Mouse (Mus musculus) forebrain, embryonic 12.5 days (tissue): ENCODE data around the gene Parvb. TPM values are rescaled to one million over a fixed set of nuclear protein-coding genes. Genes with fewer than 3 reads are reported as not detected.

ENCODE experiments used
- ATAC-seq: fragments of 200-750 bp; cut with Nextera tagmentation; 2 replicates; pipeline ENCODE4 v1.8.0; 2017; ENCODE audit warnings: moderate TSS enrichment; ENCODE audit not compliant: low FRiP score
- H3K27ac ChIP-seq: fragments of 300-500 bp; sonication (generic); 2 replicates; pipeline ENCODE4 v1.5.1; 2016; ENCODE audit warnings: mild to moderate bottlenecking
- H3K27me3 ChIP-seq: fragments of 300-500 bp; sonication (generic); 2 replicates; pipeline ENCODE4 v1.6.1; 2016; ENCODE audit warnings: mild to moderate bottlenecking
- H3K36me3 ChIP-seq: fragments of 300-500 bp; sonication (generic); replicated peaks from 2 replicates; pipeline ENCODE4 v1.6.1; 2016; ENCODE audit warnings: mild to moderate bottlenecking
- H3K4me1 ChIP-seq: fragments of 300-500 bp; sonication (generic); 2 replicates; pipeline ENCODE4 v1.6.1; 2016
- H3K4me2 ChIP-seq: fragments of 300-500 bp; sonication (generic); 2 replicates; pipeline ENCODE4 v1.6.1; 2016; ENCODE audit warnings: mild to moderate bottlenecking, moderate library complexity
- H3K4me3 ChIP-seq: fragments of 300-500 bp; sonication (generic); replicated peaks from 2 replicates; pipeline ENCODE4 v1.5.1; 2016; ENCODE audit warnings: mild to moderate bottlenecking
- H3K9ac ChIP-seq: fragments of 300-500 bp; sonication (generic); 2 replicates; pipeline ENCODE4 v1.6.1; 2016; ENCODE audit warnings: mild to moderate bottlenecking
- H3K9me3 ChIP-seq: fragments of 300-500 bp; sonication (generic); 2 replicates; pipeline ENCODE4 v1.6.1; 2016
- WGBS: fragments of 180-500 bp; shearing (Covaris S2); methylation state at CpG from one replicate; pipeline ENCODE4 v1.1.7; 2016; 5-methylcytosine and 5-hydroxymethylcytosine counted together
- polyA plus RNA-seq: library from polyadenylated mRNA; unstranded; fragments of >200 nt; fragmentation: Nextera tagmentation; extraction: Ambion mirVana; gene quantifications from 2 replicates; pipeline ENCODE4 v1.2.1, GENCODE M21; 2016

Gene Parvb
- polyA plus RNA-seq, 1 experiment from 2014 or later = 2.4 TPM

- no peak for ATAC-seq
- Histone ChIP-seq H3K27me3 (no peaks in the 10 kb centered on the region), H3K4me2 (no peak overlapping the region), H3K4me1 (peaks cover 9% of the 10 kb centered on the region; the same call in 1 of the 2 replicates), H3K27ac (no peak overlapping the region), H3K9me3 (no peaks in the 10 kb centered on the region), H3K36me3 (peaks cover 67% of the 10 kb centered on the region), H3K4me3 (no peak overlapping the region), H3K9ac (no peak overlapping the region)
- 91% methylated on average over 13 of the region's 13 CpGs for WGBS
These were observed 20.9 kb upstream of the Parvb start for GRCm38 (mm10) chr15:84210941-84211340.

- no peak overlapping the region for H3K4me2 ChIP-seq
- no peaks in the 10 kb centered on the region for H3K27me3 ChIP-seq
- no peak overlapping the region for H3K27ac ChIP-seq
- H3K36me3 ChIP-seq = peaks cover 60% of the 10 kb centered on the region
- H3K4me1 ChIP-seq = peaks cover 16% of the 10 kb centered on the region
- H3K9me3 ChIP-seq = no peaks in the 10 kb centered on the region
- no peak overlapping the region for H3K4me3 ChIP-seq
- no peak for ATAC-seq
- 76% methylated on average over 4 of the region's 4 CpGs for WGBS
- H3K9ac ChIP-seq = no peak overlapping the region
These were observed 20.3 kb upstream of the Parvb start for GRCm38 (mm10) chr15:84211564-84211963.

GRCm38 (mm10) chr15:84212031-84212755 lies 19.6 kb upstream of the Parvb start:
- H3K4me3 ChIP-seq = no peak overlapping the region
- H3K9me3 ChIP-seq = no peaks in the 10 kb centered on the region
- no peak overlapping the region for H3K4me2 ChIP-seq
- ATAC-seq = peak; percentile 71
- 39% methylated on average over 6 of the region's 6 CpGs for WGBS
- no peak overlapping the region for H3K9ac ChIP-seq
- peaks cover 54% of the 10 kb centered on the region for H3K36me3 ChIP-seq
- H3K4me1 ChIP-seq = peaks cover 20% of the 10 kb centered on the region
- no peaks in the 10 kb centered on the region for H3K27me3 ChIP-seq
- H3K27ac ChIP-seq = no peak overlapping the region

- no peak overlapping the region for H3K4me2 ChIP-seq
- no peak for ATAC-seq
- no peak overlapping the region for H3K27ac ChIP-seq
- WGBS = 90% methylated on average over 2 of the region's 2 CpGs
- H3K36me3 ChIP-seq = peaks cover 49% of the 10 kb centered on the region
- H3K27me3 ChIP-seq = no peaks in the 10 kb centered on the region
- peaks cover 21% of the 10 kb centered on the region for H3K4me1 ChIP-seq
- no peak overlapping the region for H3K9ac ChIP-seq
- no peak overlapping the region for H3K4me3 ChIP-seq
- no peaks in the 10 kb centered on the region for H3K9me3 ChIP-seq
These were observed 19.1 kb upstream of the Parvb start for GRCm38 (mm10) chr15:84212756-84213105.

GRCm38 (mm10) chr15:84213162-84213739 lies 18.6 kb upstream of the Parvb start:
- no peak for ATAC-seq
- Histone ChIP-seq H3K4me2 (no peak overlapping the region), H3K27me3 (no peaks in the 10 kb centered on the region), H3K4me1 (peaks cover 26% of the 10 kb centered on the region), H3K27ac (no peak overlapping the region), H3K9ac (no peak overlapping the region), H3K36me3 (peaks cover 46% of the 10 kb centered on the region), H3K9me3 (no peaks in the 10 kb centered on the region), H3K4me3 (no peak overlapping the region)
- 91% methylated on average over 6 of the region's 6 CpGs for WGBS

GRCm38 (mm10) chr15:84214476-84214875 lies 17.4 kb upstream of the Parvb start:
- H3K27me3 ChIP-seq = no peaks in the 10 kb centered on the region

GRCm38 (mm10) chr15:84215273-84215672 lies 16.6 kb upstream of the Parvb start:
- H3K36me3 ChIP-seq = peaks cover 29% of the 10 kb centered on the region
- no peak overlapping the region for H3K4me2 ChIP-seq
- no peak for ATAC-seq
- no peak overlapping the region for H3K4me3 ChIP-seq
- H3K27me3 ChIP-seq = no peaks in the 10 kb centered on the region
- peaks cover 35% of the 10 kb centered on the region for H3K4me1 ChIP-seq
- H3K9me3 ChIP-seq = no peaks in the 10 kb centered on the region
- WGBS = 92% methylated on average over 2 of the region's 2 CpGs
- no peak overlapping the region for H3K9ac ChIP-seq
- H3K27ac ChIP-seq = no peak overlapping the region

More at GRCm38 (mm10) chr15:84214476-84214875, 17.4 kb upstream of the Parvb start:
- WGBS = 93% methylated on average over 7 of the region's 7 CpGs
- H3K9ac ChIP-seq = no peak overlapping the region
- H3K36me3 ChIP-seq = peaks cover 37% of the 10 kb centered on the region
- no peak overlapping the region for H3K4me3 ChIP-seq
- H3K9me3 ChIP-seq = no peaks in the 10 kb centered on the region
- ATAC-seq = no peak
- no peak overlapping the region for H3K4me2 ChIP-seq
- no peak overlapping the region for H3K27ac ChIP-seq
- peaks cover 35% of the 10 kb centered on the region for H3K4me1 ChIP-seq

GRCm38 (mm10) chr15:84216026-84216425 lies 15.8 kb upstream of the Parvb start:
- Histone ChIP-seq H3K4me2 (no peak overlapping the region), H3K4me1 (peaks cover 35% of the 10 kb centered on the region), H3K36me3 (peaks cover 21% of the 10 kb centered on the region), H3K9ac (no peak overlapping the region), H3K4me3 (no peak overlapping the region), H3K27ac (no peak overlapping the region), H3K27me3 (no peaks in the 10 kb centered on the region), H3K9me3 (no peaks in the 10 kb centered on the region)
- no peak for ATAC-seq

GRCm38 (mm10) chr15:84216461-84217084 lies 15.3 kb upstream of the Parvb start:
- no peak overlapping the region for H3K27ac ChIP-seq
- H3K9ac ChIP-seq = no peak overlapping the region
- WGBS = 48% methylated on average over 7 of the region's 7 CpGs
- peaks cover 35% of the 10 kb centered on the region for H3K4me1 ChIP-seq
- no peaks in the 10 kb centered on the region for H3K27me3 ChIP-seq
- peaks cover 16% of the 10 kb centered on the region for H3K36me3 ChIP-seq
- no peak overlapping the region for H3K4me2 ChIP-seq
- H3K4me3 ChIP-seq = no peak overlapping the region
- no peaks in the 10 kb centered on the region for H3K9me3 ChIP-seq
- ATAC-seq = no peak

GRCm38 (mm10) chr15:84217969-84218782 lies 13.7 kb upstream of the Parvb start:
- H3K9ac ChIP-seq = no peak overlapping the region
- H3K4me1 ChIP-seq = peaks cover 29% of the 10 kb centered on the region
- H3K4me2 ChIP-seq = no peak overlapping the region
- peak; percentile 75 for ATAC-seq
- H3K27ac ChIP-seq = peak overlapping the region; percentile 65; the same call in 1 of the 2 replicates
- WGBS = 48% methylated on average over 23 of the region's 23 CpGs
- no peak overlapping the region for H3K4me3 ChIP-seq
- H3K9me3 ChIP-seq = no peaks in the 10 kb centered on the region
- no peaks in the 10 kb centered on the region for H3K27me3 ChIP-seq
- peaks cover 10% of the 10 kb centered on the region for H3K36me3 ChIP-seq

GRCm38 (mm10) chr15:84218783-84219271 lies 13.0 kb upstream of the Parvb start:
- H3K4me1 ChIP-seq = peaks cover 35% of the 10 kb centered on the region
- no peak overlapping the region for H3K9ac ChIP-seq
- H3K36me3 ChIP-seq = peaks cover 10% of the 10 kb centered on the region
- H3K27ac ChIP-seq = peak overlapping the region; percentile 65; the same call in 1 of the 2 replicates
- H3K27me3 ChIP-seq = no peaks in the 10 kb centered on the region
- 59% methylated on average over 9 of the region's 9 CpGs for WGBS
- ATAC-seq = peak; percentile 37; the same call in 1 of the 2 replicates
- no peak overlapping the region for H3K4me3 ChIP-seq
- H3K9me3 ChIP-seq = no peaks in the 10 kb centered on the region
- H3K4me2 ChIP-seq = no peak overlapping the region

- H3K4me3 ChIP-seq = no peak overlapping the region
- no peak overlapping the region for H3K9ac ChIP-seq
- H3K4me2 ChIP-seq = no peak overlapping the region
- no peak for ATAC-seq
- no peaks in the 10 kb centered on the region for H3K36me3 ChIP-seq
- H3K4me1 ChIP-seq = peaks cover 43% of the 10 kb centered on the region
- no peaks in the 10 kb centered on the region for H3K9me3 ChIP-seq
- H3K27me3 ChIP-seq = no peaks in the 10 kb centered on the region; the same call in 1 of the 2 replicates
- WGBS = 87% methylated on average over 5 of the region's 5 CpGs
- no peak overlapping the region for H3K27ac ChIP-seq
These were observed 10.3 kb upstream of the Parvb start for GRCm38 (mm10) chr15:84221539-84221938.
